Mouse (Mus musculus): ENCODE data around the gene Crebrf. TPM values are rescaled to one million over a fixed set of nuclear protein-coding genes. Genes with fewer than 3 reads are reported as not detected.

Crebrf gene
- polyA plus RNA-seq, 1 experiment from 2014 or later: 5.4 TPM

Other genes starting within 250 kb of the Crebrf start
- gene Ergic1, start 154.2 kb upstream of the Crebrf start, polyA plus RNA-seq (2016; fragmentation: Nextera tagmentation; extraction: Ambion mirVana): 115 and 121 TPM in 2 replicates
- gene Dusp1, start 153.5 kb upstream of the Crebrf start, polyA plus RNA-seq (2016; fragmentation: Nextera tagmentation; extraction: Ambion mirVana): 36.2 and 38.7 TPM in 2 replicates
- 176 and 193 TPM in 2 replicates for gene Atp6v0e, start 52.4 kb upstream of the Crebrf start, polyA plus RNA-seq (2016; fragmentation: Nextera tagmentation; extraction: Ambion mirVana)
- 51.1 and 51.9 TPM in 2 replicates for gene Bnip1, start 65.4 kb downstream of the Crebrf start, polyA plus RNA-seq (2016; fragmentation: Nextera tagmentation; extraction: Ambion mirVana)
- 200 and 212 TPM in 2 replicates for gene Nkx2-5, start 129.4 kb downstream of the Crebrf start, polyA plus RNA-seq (2016; fragmentation: Nextera tagmentation; extraction: Ambion mirVana)
- 5.2 and 5.7 TPM in 2 replicates for gene Kifc5b, start 201.4 kb downstream of the Crebrf start, polyA plus RNA-seq (2016; fragmentation: Nextera tagmentation; extraction: Ambion mirVana)
- gene Phf1, start 217.4 kb downstream of the Crebrf start, polyA plus RNA-seq (2016; fragmentation: Nextera tagmentation; extraction: Ambion mirVana): 9.0 and 9.4 TPM in 2 replicates
- 148 and 155 TPM in 2 replicates for gene Cuta, start 223.9 kb downstream of the Crebrf start, polyA plus RNA-seq (2016; fragmentation: Nextera tagmentation; extraction: Ambion mirVana)
- gene Syngap1, start 225.6 kb downstream of the Crebrf start, polyA plus RNA-seq (2016; fragmentation: Nextera tagmentation; extraction: Ambion mirVana): 1.2 and 2.2 TPM in 2 replicates

All from heart, embryonic 12.5 days (tissue).